Mouse (Mus musculus) ES-E14 (cell line): ENCODE results near the gene Rai14. TPM values are rescaled to one million over a fixed set of nuclear protein-coding genes. Genes with fewer than 3 reads are reported as not detected.
A peak's percentile ranks its signal among the peaks of the same experiment; 100 is the strongest.

ENCODE experiments used
- DNase-seq: peaks from one replicate; pipeline ENCODE4 v3.0.0-alpha.2; 2013; ENCODE audit warnings: low read depth, low spot score
- H3K27ac ChIP-seq: 2 replicates; pipeline ENCODE4 v1.5.1; 2012; ENCODE audit warnings: low read depth, mild to moderate bottlenecking, low read length, moderate library complexity, mixed read lengths; ENCODE audit not compliant: poor library complexity, insufficient read depth, severe bottlenecking
- H3K36me3 ChIP-seq: 2 replicates; pipeline ENCODE4 v1.6.1; 2012; ENCODE audit warnings: mild to moderate bottlenecking, low read length, moderate library complexity, mixed read lengths; ENCODE audit not compliant: control insufficient read depth, poor library complexity, insufficient read depth, severe bottlenecking
- H3K4me1 ChIP-seq, 2 experiments: fragments of 150-350 bp in 1 of 2; sonication (generic) in 1 of 2; 2 replicates each; pipeline ENCODE4 v1.6.1; 2012; ENCODE audit warnings: low read length in 2 of 2, mild to moderate bottlenecking in 1 of 2, mixed read lengths in 1 of 2; ENCODE audit not compliant: control insufficient read depth in 2 of 2, insufficient read depth in 2 of 2, poor library complexity in 1 of 2
- H3K4me3 ChIP-seq, 2 experiments: fragments of 150-350 bp in 1 of 2; sonication (generic) in 1 of 2; 2 replicates each; pipeline ENCODE4 v1.5.1; 2012; ENCODE audit warnings: low read length in 2 of 2, low read depth in 1 of 2, mild to moderate bottlenecking in 1 of 2, mixed read lengths in 1 of 2; ENCODE audit not compliant: insufficient read depth in 1 of 2, poor library complexity in 1 of 2, severe bottlenecking in 1 of 2
- H3K9ac ChIP-seq: 2 replicates; pipeline ENCODE4 v1.6.1; 2012; ENCODE audit warnings: low read depth, mild to moderate bottlenecking, low read length, mixed read lengths; ENCODE audit not compliant: poor library complexity, insufficient read depth, severe bottlenecking
- H3K9me3 ChIP-seq: fragments of 150-350 bp; sonication (generic); 2 replicates; pipeline ENCODE4 v1.6.1; 2012; ENCODE audit warnings: low read depth, mild to moderate bottlenecking, low read length; ENCODE audit not compliant: control insufficient read depth, insufficient read depth
- CHD2 ChIP-seq: IDR thresholded peaks from 2 replicates; pipeline ENCODE4 v1.6.1; 2014; ENCODE audit warnings: mild to moderate bottlenecking, low read depth, low read length, inconsistent platforms
- HCFC1 ChIP-seq: IDR thresholded peaks from 2 replicates; pipeline ENCODE4 v1.6.1; 2012; ENCODE audit warnings: low read length, inconsistent platforms, borderline replicate concordance; ENCODE audit not compliant: insufficient read depth
- MAFK ChIP-seq: IDR thresholded peaks from 2 replicates; pipeline ENCODE4 v1.6.1; 2014; ENCODE audit warnings: mild to moderate bottlenecking, low read depth, low read length, inconsistent platforms; ENCODE audit not compliant: insufficient read depth
- ZC3H11A ChIP-seq: IDR thresholded peaks from 2 replicates; pipeline ENCODE4 v1.6.1; 2012; ENCODE audit warnings: low read depth, mild to moderate bottlenecking, inconsistent platforms, low read length, borderline replicate concordance
- ZNF384 ChIP-seq: IDR thresholded peaks from 2 replicates; pipeline ENCODE4 v1.6.1; 2012; ENCODE audit warnings: low read depth, low read length, inconsistent platforms
- in situ Hi-C, 2 experiments: fragments of 600-800 bp; cut with MboI; formaldehyde crosslinking; loops; one replicate each; pipeline ENCODE4 v1.15.1; 2025; ENCODE audit warnings: low sequenced_read_pairs in 2 of 2, inconsistent platforms in 1 of 2; ENCODE audit not compliant: unreplicated experiment in 2 of 2
- total RNA-seq: library from RNA; depleted of rRNA; stranded (reverse); fragments of 300-350 nt; gene quantifications from 2 replicates; pipeline ENCODE4 v1.2.3, GENCODE M21; 2012

Rai14 gene
- total RNA-seq, 1 experiment: 35.0 TPM

- no peak overlapping the region for H3K27ac ChIP-seq
- in situ Hi-C loops: no loop called here
- no peaks in the 10 kb centered on the region for H3K36me3 ChIP-seq
- no peak for DNase-seq
- no peak overlapping the region for H3K9ac ChIP-seq
- H3K9me3 ChIP-seq: no peaks in the 10 kb centered on the region
- TF ChIP-seq MAFK: no peak
- no peak for TF ChIP-seq ZNF384
- TF ChIP-seq HCFC1: no peak
- TF ChIP-seq ZC3H11A: no peak
- TF ChIP-seq CHD2: no peak
- H3K4me1 ChIP-seq: 0 out of 4 replicates have a peak, but pooled peaks cover 0 to 3% of the 10 kb centered on the region in 2 experiments
- no peak overlapping the region for H3K4me3 ChIP-seq
Observed at GRCm38 (mm10) chr15:10747226-10747625, 32.8 kb upstream of the Rai14 start.

GRCm38 (mm10) chr15:10746303-10747051 lies 32.1 kb upstream of the Rai14 start:
- in situ Hi-C loops: no loop called here
- no peak overlapping the region for H3K27ac ChIP-seq

GRCm38 (mm10) chr15:10742441-10742840 lies 28.0 kb upstream of the Rai14 start:
- Histone ChIP-seq H3K9me3 (no peaks in the 10 kb centered on the region), H3K4me1 (0 out of 4 replicates have a peak, but pooled peaks cover 0 to 3% of the 10 kb centered on the region in 2 experiments), H3K9ac (no peak overlapping the region), H3K36me3 (no peaks in the 10 kb centered on the region), H3K4me3 (no peak overlapping the region), H3K27ac (no peak overlapping the region)
- DNase-seq: no peak
- in situ Hi-C loops: no loop called here
- TF ChIP-seq ZNF384 (0 out of 2 replicates have a peak, but pooled peaks have one; percentile 15), CHD2 (no peak), ZC3H11A (no peak)

More at GRCm38 (mm10) chr15:10746303-10747051, 32.1 kb upstream of the Rai14 start:
- no peaks in the 10 kb centered on the region for H3K36me3 ChIP-seq
- TF ChIP-seq HCFC1: no peak
- TF ChIP-seq ZC3H11A: no peak
- TF ChIP-seq ZNF384: no peak
- no peak for TF ChIP-seq MAFK
- no peak for TF ChIP-seq CHD2
- no peaks in the 10 kb centered on the region for H3K9me3 ChIP-seq
- no peak for DNase-seq
- no peak overlapping the region for H3K9ac ChIP-seq
- no peak overlapping the region for H3K4me3 ChIP-seq
- 0 out of 4 replicates have a peak, but pooled peaks cover 0 to 3% of the 10 kb centered on the region in 2 experiments for H3K4me1 ChIP-seq

- H3K4me3 ChIP-seq: no peak overlapping the region
- no peaks in the 10 kb centered on the region for H3K9me3 ChIP-seq
- H3K4me1 ChIP-seq: peaks cover 0 to 4% of the 10 kb centered on the region in 2 experiments; a peak in 2 of 4 replicates
- H3K27ac ChIP-seq: no peak overlapping the region
- H3K9ac ChIP-seq: no peak overlapping the region
- no peaks in the 10 kb centered on the region for H3K36me3 ChIP-seq
- TF ChIP-seq ZNF384 (no peak), ZC3H11A (no peak), MAFK (no peak), CHD2 (no peak), HCFC1 (no peak)
- in situ Hi-C loops: no loop called here
- no peak for DNase-seq
Observed at GRCm38 (mm10) chr15:10739279-10739678, 24.9 kb upstream of the Rai14 start.
